Mouse (Mus musculus) heart, embryonic 14.5 days (tissue): Measurements from ENCODE around the gene Thsd7b. TPM values are rescaled to one million over a fixed set of nuclear protein-coding genes. Genes with fewer than 3 reads are reported as not detected.

ENCODE experiments used
- ATAC-seq: fragments of 200-750 bp; cut with Nextera tagmentation; 2 replicates; pipeline ENCODE4 v1.8.0; 2017; ENCODE audit warnings: low read depth, moderate TSS enrichment; ENCODE audit not compliant: insufficient number of reproducible peaks, insufficient read depth, low FRiP score
- H3K27ac ChIP-seq, 2 experiments: fragments of 200-500 bp in 1 of 2; fragments of 300-500 bp in 1 of 2; sonication (generic) in 1 of 2; replicated peaks in 1 of 2; 2 replicates each; pipeline ENCODE4 v1.5.1; 2012 to 2014; ENCODE audit warnings: low read depth in 2 of 2, low read length in 2 of 2, control low read depth in 1 of 2, mild to moderate bottlenecking in 1 of 2, mixed read lengths in 1 of 2; ENCODE audit not compliant: control insufficient read depth in 1 of 2, insufficient read depth in 1 of 2
- H3K27me3 ChIP-seq: fragments of 300-500 bp; sonication (generic); 2 replicates; pipeline ENCODE4 v1.6.1; 2014; ENCODE audit warnings: mild to moderate bottlenecking, low read length, control low read depth; ENCODE audit not compliant: control insufficient read depth, insufficient read depth
- H3K36me3 ChIP-seq: fragments of 300-500 bp; sonication (generic); 2 replicates; pipeline ENCODE4 v1.6.1; 2014; ENCODE audit warnings: mild to moderate bottlenecking, control low read depth, low read length, mixed read lengths; ENCODE audit not compliant: control insufficient read depth, insufficient read depth
- H3K4me1 ChIP-seq, 2 experiments: fragments of 200-500 bp in 1 of 2; fragments of 300-500 bp in 1 of 2; sonication (generic) in 1 of 2; 2 replicates each; pipeline ENCODE4 v1.6.1; 2012 to 2014; ENCODE audit warnings: low read length in 2 of 2, control low read depth in 1 of 2, mixed read lengths in 1 of 2; ENCODE audit not compliant: control insufficient read depth in 2 of 2, insufficient read depth in 2 of 2
- H3K4me2 ChIP-seq: fragments of 300-500 bp; sonication (generic); 2 replicates; pipeline ENCODE4 v1.6.1; 2014; ENCODE audit warnings: mild to moderate bottlenecking, low read length
- H3K4me3 ChIP-seq, 2 experiments: fragments of 200-500 bp in 1 of 2; fragments of 300-500 bp in 1 of 2; sonication (generic) in 1 of 2; 2 replicates each; pipeline ENCODE4 v1.5.1; 2012 to 2014; ENCODE audit warnings: low read length in 2 of 2, mild to moderate bottlenecking in 2 of 2, control low read depth in 1 of 2, low read depth in 1 of 2, moderate library complexity in 1 of 2; ENCODE audit not compliant: control insufficient read depth in 1 of 2, insufficient read depth in 1 of 2
- H3K9ac ChIP-seq: fragments of 300-500 bp; sonication (generic); 2 replicates; pipeline ENCODE4 v1.6.1; 2014; ENCODE audit warnings: mild to moderate bottlenecking, low read length
- H3K9me3 ChIP-seq: fragments of 300-500 bp; sonication (generic); 2 replicates; pipeline ENCODE4 v1.6.1; 2016; ENCODE audit warnings: low read length, control low read depth; ENCODE audit not compliant: control insufficient read depth
- WGBS: fragments of 180-500 bp; shearing (Covaris S2); extraction: QIAGEN DNeasy Blood & Tissue Kit; methylation state at CpG from one replicate; pipeline ENCODE4 v1.1.7; 2014; 5-methylcytosine and 5-hydroxymethylcytosine counted together
- polyA plus RNA-seq: library from polyadenylated mRNA; unstranded; fragments of >200 nt; fragmentation: Nextera tagmentation; extraction: Ambion mirVana; gene quantifications from 2 replicates; pipeline ENCODE4 v1.2.1, GENCODE M21; 2014

The Thsd7b gene
- polyA plus RNA-seq, 1 experiment from 2014 or later: 4.2 TPM

DNA sequence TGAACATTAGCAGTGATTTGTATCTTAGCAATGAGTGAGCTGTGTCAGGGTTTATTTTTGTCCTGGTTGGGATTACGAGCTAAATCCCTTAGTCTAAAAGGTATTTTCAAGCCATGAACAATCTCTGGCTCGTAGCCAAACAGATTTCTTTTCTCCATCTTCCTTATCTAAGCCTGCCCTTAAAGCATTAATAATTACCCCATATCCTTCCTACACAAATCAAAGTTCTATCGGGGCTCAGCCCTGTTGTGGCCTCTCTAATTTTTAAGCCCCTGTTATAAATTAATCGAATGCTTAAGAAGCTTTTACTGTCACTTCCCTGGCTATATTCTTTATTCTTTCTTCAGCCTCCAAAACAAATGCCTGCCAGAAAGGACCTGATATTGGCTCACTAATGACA lies 506.4 kb downstream of the Thsd7b start:
- 60% methylated on average over 4 of the region's 4 CpGs for WGBS

DNA sequence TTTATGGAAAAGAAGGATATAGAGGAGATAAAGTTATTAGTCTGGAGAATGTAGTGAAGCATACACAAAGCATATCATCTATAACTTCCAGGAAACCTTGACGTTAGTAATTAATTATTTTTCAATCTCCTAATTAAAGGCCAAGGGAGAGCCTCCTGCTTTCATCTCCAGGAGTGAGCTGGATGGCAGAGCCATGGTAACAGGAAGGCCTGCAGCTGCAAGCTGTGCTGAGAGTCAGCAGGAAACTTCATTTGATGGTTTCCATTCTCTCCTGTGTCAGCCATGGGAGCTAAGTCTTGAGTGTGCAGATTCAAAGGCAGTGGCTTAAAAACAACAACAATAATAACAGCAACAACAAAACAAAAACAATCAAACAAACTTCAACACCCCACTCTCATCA lies 507.5 kb downstream of the Thsd7b start:
- Histone ChIP-seq H3K36me3 (no peaks in the 10 kb centered on the region), H3K9me3 (no peaks in the 10 kb centered on the region), H3K27ac (no peak overlapping the region), H3K4me2 (no peak overlapping the region), H3K4me1 (peaks cover 2 to 9% of the 10 kb centered on the region in 2 experiments; a peak in 2 of 4 replicates), H3K9ac (no peak overlapping the region), H3K4me3 (no peak overlapping the region), H3K27me3 (no peaks in the 10 kb centered on the region)
- WGBS: 59% methylated on average over 1 of the region's 1 CpGs
- no peak for ATAC-seq

More for the DNA sequence above, 506.4 kb downstream of the Thsd7b start:
- Histone ChIP-seq H3K27ac (no peak overlapping the region), H3K4me3 (no peak overlapping the region), H3K9ac (no peak overlapping the region), H3K27me3 (no peaks in the 10 kb centered on the region), H3K4me1 (peaks cover 2 to 9% of the 10 kb centered on the region in 2 experiments; a peak in 2 of 4 replicates), H3K9me3 (no peaks in the 10 kb centered on the region), H3K36me3 (no peaks in the 10 kb centered on the region), H3K4me2 (no peak overlapping the region)
- ATAC-seq: no peak

DNA sequence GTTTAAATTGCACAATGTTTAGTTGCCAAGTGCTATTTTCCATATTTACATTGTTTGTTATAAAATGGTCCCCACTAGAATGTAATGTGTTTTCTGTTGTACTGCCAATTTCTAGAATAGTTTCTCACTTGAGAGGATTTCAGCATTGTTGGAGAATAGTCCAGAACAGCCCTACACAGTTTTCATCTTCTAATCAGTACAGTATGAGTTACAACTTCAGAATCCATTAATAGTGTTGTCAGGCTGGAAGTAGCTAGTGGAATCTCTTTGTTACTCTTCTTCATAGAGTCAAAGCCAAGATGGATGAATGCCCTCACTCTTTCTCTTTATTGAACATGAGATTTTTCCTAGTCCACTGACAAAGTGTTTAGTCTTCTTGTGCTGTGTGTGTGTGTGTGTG lies 525.4 kb downstream of the Thsd7b start:
- Histone ChIP-seq H3K4me1 (no peaks in the 10 kb centered on the region), H3K4me2 (no peak overlapping the region), H3K9me3 (no peaks in the 10 kb centered on the region), H3K36me3 (no peaks in the 10 kb centered on the region), H3K4me3 (no peak overlapping the region), H3K9ac (no peak overlapping the region), H3K27me3 (no peaks in the 10 kb centered on the region), H3K27ac (no peak overlapping the region)
- ATAC-seq: no peak

DNA sequence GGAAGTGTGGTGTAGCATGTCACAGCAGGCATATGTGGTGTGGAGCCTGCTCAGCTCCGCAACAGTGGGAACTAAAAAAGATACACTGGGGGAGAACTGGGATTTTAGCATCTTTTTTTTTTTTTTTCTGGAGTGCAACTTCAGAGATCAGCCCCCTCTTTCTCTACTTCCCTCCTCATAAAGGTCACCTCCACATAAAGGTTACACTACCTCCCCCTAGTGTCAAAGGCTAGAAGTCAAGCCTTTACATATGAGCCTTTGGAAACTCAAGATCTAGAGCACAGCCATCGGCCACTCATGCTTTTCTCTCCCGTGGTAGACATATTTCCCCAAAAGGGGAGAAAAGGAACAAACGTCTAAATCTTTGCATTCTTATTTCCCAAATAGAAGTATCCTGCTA lies 553.8 kb downstream of the Thsd7b start:
- Histone ChIP-seq H3K4me2 (no peak overlapping the region), H3K27ac (no peak overlapping the region), H3K9ac (no peak overlapping the region), H3K36me3 (no peaks in the 10 kb centered on the region), H3K4me3 (no peak overlapping the region), H3K4me1 (no peaks in the 10 kb centered on the region), H3K9me3 (no peaks in the 10 kb centered on the region), H3K27me3 (no peaks in the 10 kb centered on the region)
- ATAC-seq: no peak
- WGBS: 67% methylated on average over 4 of the region's 4 CpGs

DNA sequence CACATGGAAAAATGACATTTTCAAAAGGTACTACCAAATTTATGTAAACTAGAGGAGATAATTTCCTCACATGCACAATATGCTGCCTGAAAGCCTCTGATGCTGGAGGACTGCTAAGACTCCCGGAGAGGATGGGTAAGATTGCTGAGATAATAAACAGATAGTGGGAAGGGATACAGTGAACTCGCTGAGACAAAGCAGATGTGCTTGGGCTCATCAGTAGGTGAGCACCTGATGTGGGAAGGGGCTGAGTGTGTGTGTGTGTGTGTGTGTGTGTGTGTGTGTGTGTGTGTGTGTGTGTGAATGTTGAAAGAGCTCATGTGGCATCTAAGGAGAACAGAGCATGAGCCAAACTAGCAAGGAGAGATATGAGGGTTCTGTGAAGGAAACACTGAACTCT lies 564.2 kb downstream of the Thsd7b start:
- no peaks in the 10 kb centered on the region for H3K27me3 ChIP-seq
- no peak overlapping the region for H3K4me3 ChIP-seq
- no peaks in the 10 kb centered on the region for H3K9me3 ChIP-seq
- no peak overlapping the region for H3K4me2 ChIP-seq
- WGBS: 53% methylated on average over 2 of the region's 2 CpGs
- no peak for ATAC-seq
- H3K4me1 ChIP-seq: no peaks in the 10 kb centered on the region
- H3K36me3 ChIP-seq: no peaks in the 10 kb centered on the region
- H3K9ac ChIP-seq: no peak overlapping the region
- no peak overlapping the region for H3K27ac ChIP-seq

DNA sequence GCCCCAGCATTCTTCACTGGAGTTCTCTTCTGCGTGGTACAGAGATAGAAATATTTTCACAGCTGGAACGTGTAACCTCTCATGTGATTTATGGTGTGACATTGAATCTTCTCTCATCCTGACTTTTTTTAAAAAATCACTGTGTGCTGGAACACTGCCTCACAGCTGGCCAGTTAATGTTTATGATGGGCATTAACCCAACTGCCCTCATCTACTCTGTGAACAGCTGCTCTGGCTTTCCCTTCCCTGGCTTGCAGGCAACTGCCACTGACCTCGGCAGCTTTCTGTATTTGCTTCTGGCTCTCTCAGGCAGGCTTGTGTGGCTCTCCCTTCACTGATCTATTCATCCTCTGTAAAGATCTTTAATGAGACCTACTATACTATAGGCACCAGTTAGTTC lies 564.7 kb downstream of the Thsd7b start:
- no peaks in the 10 kb centered on the region for H3K27me3 ChIP-seq
- no peak for ATAC-seq
- no peaks in the 10 kb centered on the region for H3K36me3 ChIP-seq
- H3K4me2 ChIP-seq: no peak overlapping the region
- no peaks in the 10 kb centered on the region for H3K4me1 ChIP-seq
- 49% methylated on average over 3 of the region's 3 CpGs for WGBS
- no peak overlapping the region for H3K4me3 ChIP-seq
- no peaks in the 10 kb centered on the region for H3K9me3 ChIP-seq
- no peak overlapping the region for H3K9ac ChIP-seq
- no peak overlapping the region for H3K27ac ChIP-seq

DNA sequence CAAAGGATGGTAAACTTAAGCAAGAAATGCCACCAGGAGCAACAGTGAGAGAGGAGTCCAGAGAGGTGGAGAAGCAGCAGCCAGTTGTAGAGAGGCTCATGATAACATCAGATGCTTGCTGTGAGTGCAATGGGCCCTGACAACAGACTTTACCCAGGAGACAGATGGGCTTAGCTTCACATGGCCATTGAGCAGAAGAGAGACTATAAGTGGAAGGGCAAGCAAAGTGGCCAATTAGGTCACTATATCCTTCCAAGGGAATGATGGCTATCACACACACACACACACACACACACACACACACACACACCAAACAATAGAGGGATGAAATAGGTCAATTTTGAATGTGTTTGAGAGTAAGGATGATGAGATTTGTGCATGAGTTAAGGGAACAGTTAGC lies 565.4 kb downstream of the Thsd7b start:
- ATAC-seq: no peak
- no peaks in the 10 kb centered on the region for H3K9me3 ChIP-seq
- no peaks in the 10 kb centered on the region for H3K4me1 ChIP-seq
- H3K27ac ChIP-seq: no peak overlapping the region
- H3K4me2 ChIP-seq: no peak overlapping the region
- H3K9ac ChIP-seq: no peak overlapping the region
- H3K4me3 ChIP-seq: no peak overlapping the region
- H3K27me3 ChIP-seq: no peaks in the 10 kb centered on the region
- no peaks in the 10 kb centered on the region for H3K36me3 ChIP-seq

DNA sequence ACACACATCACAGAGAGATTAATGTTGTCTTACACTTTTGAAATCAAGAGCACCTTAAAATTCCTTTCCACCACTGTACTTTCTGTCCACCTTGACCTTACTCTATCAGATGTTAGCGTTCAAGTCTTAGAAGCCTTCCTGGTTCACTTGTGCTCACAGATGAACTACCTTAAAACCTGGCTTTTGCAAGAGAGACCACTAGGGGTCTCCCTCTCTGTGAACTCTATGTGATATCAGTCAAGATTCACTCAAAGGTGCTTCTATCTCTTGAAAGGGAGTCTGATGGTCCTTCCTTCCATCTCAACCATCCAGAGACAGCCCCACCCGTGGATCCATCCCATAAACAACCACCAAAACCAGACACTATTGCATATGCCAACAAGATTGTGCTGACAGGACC lies 570.3 kb downstream of the Thsd7b start:
- no peaks in the 10 kb centered on the region for H3K4me1 ChIP-seq
- H3K36me3 ChIP-seq: no peaks in the 10 kb centered on the region
- ATAC-seq: no peak
- H3K4me3 ChIP-seq: no peak overlapping the region
- H3K4me2 ChIP-seq: no peak overlapping the region
- WGBS: 43% methylated on average over 2 of the region's 2 CpGs
- no peak overlapping the region for H3K9ac ChIP-seq
- H3K27ac ChIP-seq: no peak overlapping the region
- H3K27me3 ChIP-seq: no peaks in the 10 kb centered on the region
- no peaks in the 10 kb centered on the region for H3K9me3 ChIP-seq
